Mouse (Mus musculus) MEL (cell line): ENCODE measurements around the gene Vash2. TPM values are rescaled to one million over a fixed set of nuclear protein-coding genes. Genes with fewer than 3 reads are reported as not detected.
A peak's percentile ranks its signal among the peaks of the same experiment; 100 is the strongest.

Experiments
- DNase-seq: peaks from one replicate; pipeline ENCODE4 v3.0.0; 2011; ENCODE audit warnings: low read depth, low spot score
- H3K27ac ChIP-seq: 2 replicates; pipeline ENCODE4 v1.5.1; 2012; ENCODE audit warnings: low read depth, mild to moderate bottlenecking, control low read depth, low read length, moderate library complexity; ENCODE audit not compliant: control insufficient read depth
- H3K27me3 ChIP-seq, 2 experiments: fragments of 150-350 bp in 1 of 2; sonication (generic) in 1 of 2; 2 replicates each; pipeline ENCODE4 v1.6.1; 2012; ENCODE audit warnings: low read length in 2 of 2, mild to moderate bottlenecking in 2 of 2, improper control_type of control experiment in 1 of 2, moderate library complexity in 1 of 2; ENCODE audit not compliant: insufficient read depth in 2 of 2, control insufficient read depth in 1 of 2
- H3K36me3 ChIP-seq, 2 experiments: 2 replicates each; pipeline ENCODE4 v1.6.1; 2012 to 2014; ENCODE audit warnings: low read length in 2 of 2, improper control_type of control experiment in 1 of 2, inconsistent platforms in 1 of 2, mild to moderate bottlenecking in 1 of 2; ENCODE audit not compliant: insufficient read depth in 2 of 2, control insufficient read depth in 1 of 2
- H3K4me1 ChIP-seq, 2 experiments: fragments of 150-350 bp in 1 of 2; sonication (generic) in 1 of 2; 2 replicates each; pipeline ENCODE4 v1.6.1; 2012; ENCODE audit warnings: low read length in 2 of 2, improper control_type of control experiment in 1 of 2, mild to moderate bottlenecking in 1 of 2; ENCODE audit not compliant: insufficient read depth in 2 of 2, control insufficient read depth in 1 of 2
- H3K4me3 ChIP-seq, 2 experiments: fragments of 150-350 bp in 1 of 2; sonication (generic) in 1 of 2; 2 replicates each; pipeline ENCODE4 v1.5.1; 2012; ENCODE audit warnings: low read depth in 2 of 2, low read length in 2 of 2, mild to moderate bottlenecking in 2 of 2, moderate library complexity in 2 of 2, control low read depth in 1 of 2, improper control_type of control experiment in 1 of 2; ENCODE audit not compliant: control insufficient read depth in 1 of 2, insufficient read depth in 1 of 2
- H3K79me2 ChIP-seq: 2 replicates; pipeline ENCODE4 v1.6.1; 2012; ENCODE audit warnings: mild to moderate bottlenecking, low read length, moderate library complexity; ENCODE audit not compliant: control insufficient read depth, poor library complexity, insufficient read depth
- H3K9ac ChIP-seq: 2 replicates; pipeline ENCODE4 v1.6.1; 2012; ENCODE audit warnings: low read depth, mild to moderate bottlenecking, control low read depth, low read length, moderate library complexity; ENCODE audit not compliant: control insufficient read depth, poor library complexity, severe bottlenecking
- H3K9me3 ChIP-seq: fragments of 150-350 bp; sonication (generic); replicated peaks from 2 replicates; pipeline ENCODE4 v1.6.1; 2012; ENCODE audit warnings: mild to moderate bottlenecking, low read length, improper control_type of control experiment, moderate library complexity; ENCODE audit not compliant: insufficient read depth
- BHLHE40 ChIP-seq: IDR thresholded peaks from 2 replicates; pipeline ENCODE4 v1.6.1; 2012; ENCODE audit warnings: low read depth, mild to moderate bottlenecking, inconsistent platforms, low read length, improper control_type of control experiment, borderline replicate concordance
- CHD2 ChIP-seq: IDR thresholded peaks from 2 replicates; pipeline ENCODE4 v1.6.1; 2011; ENCODE audit warnings: low read length, improper control_type of control experiment
- E2F4 ChIP-seq: IDR thresholded peaks from 2 replicates; pipeline ENCODE4 v1.6.1; 2011; ENCODE audit warnings: low read depth, low read length, improper control_type of control experiment, borderline replicate concordance
- ELF1 ChIP-seq: IDR thresholded peaks from 2 replicates; pipeline ENCODE4 v1.6.1; 2014; ENCODE audit warnings: low read depth, mild to moderate bottlenecking, inconsistent platforms, low read length, improper control_type of control experiment, moderate library complexity
- EP300 ChIP-seq, 2 experiments: IDR thresholded peaks; 2 replicates each; pipeline ENCODE4 v1.6.1; 2011; ENCODE audit warnings: improper control_type of control experiment in 2 of 2, low read length in 2 of 2, low read depth in 1 of 2, mild to moderate bottlenecking in 1 of 2
- ETS1 ChIP-seq: IDR thresholded peaks from 2 replicates; pipeline ENCODE4 v1.6.1; 2012; ENCODE audit warnings: low read depth, mild to moderate bottlenecking, inconsistent platforms, low read length, improper control_type of control experiment, moderate library complexity
- GABPA ChIP-seq: IDR thresholded peaks from 2 replicates; pipeline ENCODE4 v1.6.1; 2012; ENCODE audit warnings: low read depth, mild to moderate bottlenecking, inconsistent platforms, low read length, improper control_type of control experiment, moderate library complexity
- GATA1 ChIP-seq: IDR thresholded peaks from 2 replicates; pipeline ENCODE4 v1.6.1; 2011; ENCODE audit warnings: low read depth, low read length, improper control_type of control experiment
- HCFC1 ChIP-seq: IDR thresholded peaks from 2 replicates; pipeline ENCODE4 v1.6.1; 2012; ENCODE audit warnings: low read depth, mild to moderate bottlenecking, inconsistent platforms, low read length, improper control_type of control experiment, moderate library complexity
- JUND ChIP-seq: IDR thresholded peaks from 2 replicates; pipeline ENCODE4 v1.6.1; 2011; ENCODE audit warnings: low read depth, mild to moderate bottlenecking, improper control_type of control experiment, low read length
- KAT2A ChIP-seq: conservative IDR thresholded peaks from 2 replicates; pipeline ENCODE4 v1.6.1; 2012; ENCODE audit warnings: low read depth, low read length, improper control_type of control experiment, inconsistent platforms
- MAFK ChIP-seq: IDR thresholded peaks from 2 replicates; pipeline ENCODE4 v1.6.1; 2011; ENCODE audit warnings: low read depth, mild to moderate bottlenecking, low read length, improper control_type of control experiment, borderline replicate concordance
- MAX ChIP-seq: IDR thresholded peaks from 2 replicates; pipeline ENCODE4 v1.6.1; 2011; ENCODE audit warnings: low read length, improper control_type of control experiment
- MAZ ChIP-seq: IDR thresholded peaks from 2 replicates; pipeline ENCODE4 v1.6.1; 2012; ENCODE audit warnings: low read depth, mild to moderate bottlenecking, inconsistent platforms, low read length, improper control_type of control experiment
- MXI1 ChIP-seq: IDR thresholded peaks from 2 replicates; pipeline ENCODE4 v1.6.1; 2011; ENCODE audit warnings: mild to moderate bottlenecking, low read depth, low read length, improper control_type of control experiment
- NELFE ChIP-seq: IDR thresholded peaks from 2 replicates; pipeline ENCODE4 v1.6.1; 2011; ENCODE audit warnings: low read depth, low read length, improper control_type of control experiment
- POLR2A ChIP-seq, 2 experiments: IDR thresholded peaks; 2 replicates each; pipeline ENCODE4 v1.6.1; 2011 to 2012; ENCODE audit warnings: low read length in 2 of 2, mild to moderate bottlenecking in 2 of 2, control low read depth in 1 of 2, improper control_type of control experiment in 1 of 2, low read depth in 1 of 2, moderate library complexity in 1 of 2; ENCODE audit not compliant: control insufficient read depth in 1 of 2, insufficient read depth in 1 of 2, poor library complexity in 1 of 2
- RCOR1 ChIP-seq: IDR thresholded peaks from 2 replicates; pipeline ENCODE4 v1.6.1; 2012; ENCODE audit warnings: low read depth, mild to moderate bottlenecking, inconsistent platforms, low read length, improper control_type of control experiment
- SIN3A ChIP-seq: IDR thresholded peaks from 2 replicates; pipeline ENCODE4 v1.6.1; 2012; ENCODE audit warnings: low read length, improper control_type of control experiment, inconsistent platforms
- SMC3 ChIP-seq: IDR thresholded peaks from 2 replicates; pipeline ENCODE4 v1.6.1; 2011; ENCODE audit warnings: low read depth, low read length, improper control_type of control experiment
- TBP ChIP-seq: IDR thresholded peaks from 2 replicates; pipeline ENCODE4 v1.8.0; 2011; ENCODE audit warnings: low read depth, low read length, improper control_type of control experiment
- TCF12 ChIP-seq: IDR thresholded peaks from 2 replicates; pipeline ENCODE4 v1.6.1; 2014; ENCODE audit warnings: low read depth, mild to moderate bottlenecking, inconsistent platforms, low read length, improper control_type of control experiment, moderate library complexity
- UBTF ChIP-seq: IDR thresholded peaks from 2 replicates; pipeline ENCODE4 v1.6.1; 2012; ENCODE audit warnings: low read depth, mild to moderate bottlenecking, inconsistent platforms, low read length, improper control_type of control experiment, moderate library complexity, borderline replicate concordance; ENCODE audit not compliant: insufficient read depth
- USF1 ChIP-seq: IDR thresholded peaks from 2 replicates; pipeline ENCODE4 v1.6.1; 2014; ENCODE audit warnings: low read depth, mild to moderate bottlenecking, inconsistent platforms, low read length, improper control_type of control experiment, moderate library complexity
- USF2 ChIP-seq, 2 experiments: IDR thresholded peaks; 2 replicates each; pipeline ENCODE4 v1.6.1; 2011 to 2012; ENCODE audit warnings: improper control_type of control experiment in 2 of 2, low read length in 2 of 2, borderline replicate concordance in 1 of 2, inconsistent platforms in 1 of 2, low read depth in 1 of 2, mild to moderate bottlenecking in 1 of 2; ENCODE audit not compliant: insufficient read depth in 1 of 2
- ZC3H11A ChIP-seq: IDR thresholded peaks from 2 replicates; pipeline ENCODE4 v1.6.1; 2012; ENCODE audit warnings: low read depth, mild to moderate bottlenecking, inconsistent platforms, low read length, improper control_type of control experiment
- ZMIZ1 ChIP-seq: IDR thresholded peaks from 2 replicates; pipeline ENCODE4 v1.6.1; 2012; ENCODE audit warnings: low read depth, mild to moderate bottlenecking, inconsistent platforms, low read length, improper control_type of control experiment, moderate library complexity
- ZNF384 ChIP-seq: IDR thresholded peaks from 2 replicates; pipeline ENCODE4 v1.6.1; 2012; ENCODE audit warnings: low read depth, mild to moderate bottlenecking, inconsistent platforms, low read length, improper control_type of control experiment
- polyA plus RNA-seq, 2 experiments: library from polyadenylated mRNA; stranded (reverse) in 1 of 2; unstranded in 1 of 2; fragments of >175 nt in 1 of 2; fragments of >200 nt in 1 of 2; gene quantifications; 2 replicates each; pipeline versions ENCODE4 v1.2.1 to v1.2.4; 2012; ENCODE audit warnings: low replicate concordance in 2 of 2, low read depth in 1 of 2; ENCODE audit not compliant: insufficient read length in 2 of 2, insufficient read depth in 1 of 2, missing spikeins in 1 of 2
- total RNA-seq: library from RNA; depleted of rRNA; stranded (reverse); fragments of 300-350 nt; gene quantifications from 2 replicates; pipeline ENCODE4 v1.2.3, GENCODE M21; 2012; rRNA removed

Vash2 gene
- 2.6 and 3.3 TPM in 2 replicates for total RNA-seq
- polyA plus RNA-seq = 1 to 10 TPM in 1 of 2 experiments, not detected in 1; 9.8 TPM

DNA sequence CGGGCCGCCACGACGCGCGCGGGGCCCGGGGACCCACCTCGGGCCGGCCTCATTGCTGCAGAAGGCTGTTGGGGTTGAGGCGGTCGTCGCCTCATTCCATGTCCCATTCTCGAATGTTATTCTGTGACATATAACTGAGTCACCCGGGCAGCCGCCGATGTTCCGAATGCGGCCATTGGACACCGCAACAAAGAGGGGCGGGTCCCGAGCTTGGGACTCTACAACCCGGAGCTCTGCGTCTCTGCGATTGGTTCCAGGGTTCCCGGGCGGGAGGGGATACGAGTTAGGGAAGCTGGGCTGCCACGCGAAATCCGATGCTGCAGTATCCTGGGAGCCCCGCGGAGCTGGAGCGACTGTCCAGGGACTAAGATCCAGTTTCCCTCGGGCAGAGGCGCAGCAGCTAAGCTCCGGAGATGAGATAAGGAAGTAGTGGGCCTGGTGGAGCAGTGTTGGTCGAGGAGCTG is at the start of gene Vash2:
Gene Vash2 (minus strand): TSS at position 197 of the 464 bp plus-strand sequence.
- DNase-seq = peak; percentile 93
- no peaks in the 10 kb centered on the region for H3K27me3 ChIP-seq
- H3K27ac ChIP-seq = peak within 1 kb of the TSS; percentile 19

DNA sequence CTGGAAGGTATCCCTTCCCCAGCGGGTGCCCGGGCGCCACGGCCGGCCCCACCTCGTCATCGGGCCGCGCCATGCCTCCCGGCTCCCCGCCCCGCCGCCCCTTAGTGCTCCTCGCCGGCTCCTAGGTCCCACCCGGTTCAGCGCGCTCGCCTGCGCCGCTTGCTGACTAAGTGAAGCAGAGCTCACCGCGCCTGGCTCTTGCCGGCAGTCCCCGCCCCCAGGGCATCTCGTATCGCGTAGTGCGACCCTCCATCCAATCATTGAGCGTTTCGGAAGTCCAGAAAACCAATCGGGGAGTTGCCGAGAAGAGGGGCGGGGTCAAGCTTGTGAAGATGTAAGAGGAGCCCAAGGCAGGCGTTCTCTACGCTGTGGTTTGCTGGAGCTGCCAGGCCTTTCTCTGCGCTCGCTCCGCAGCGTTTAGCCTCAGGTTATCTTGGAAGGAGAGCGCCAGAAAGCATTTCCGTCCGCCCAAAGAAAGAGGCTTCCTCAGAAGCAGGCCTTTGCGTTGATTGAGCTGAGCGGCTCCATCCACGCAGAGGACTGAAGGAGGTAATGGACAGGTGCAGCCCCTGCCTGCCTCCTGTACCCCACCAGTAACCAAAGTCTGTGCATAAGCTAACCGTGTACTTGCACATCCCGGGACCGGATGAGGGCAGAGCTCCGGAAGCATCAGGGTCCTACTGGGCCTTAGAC is 47.1 kb upstream of the Vash2 start, which contains the start of gene Flvcr1:
Gene Flvcr1 (minus strand): TSS at position 138 of the 693 bp plus-strand sequence.
- Histone ChIP-seq H3K79me2 (peaks cover 19% of the 10 kb centered on the region), H3K27me3 (no peaks in the 10 kb centered on the region), H3K9me3 (no peaks in the 10 kb centered on the region), H3K9ac (peak within 1 kb of the TSS; percentile 85), H3K4me1 (peaks cover 5 to 12% of the 10 kb centered on the region in 2 experiments), H3K27ac (peak within 1 kb of the TSS; percentile 90), H3K4me3 (peak within 1 kb of the TSS; percentile 94 to 98), H3K36me3 (peaks cover 4 to 7% of the 10 kb centered on the region in 2 experiments)
- peak; percentile 100 for DNase-seq
- TF ChIP-seq HCFC1 (peak; percentile 75), ZNF384 (no peak), ZMIZ1 (peak; percentile 96), ELF1 (peak; percentile 24; the same call in 1 of the 2 replicates), BHLHE40 (no peak), ZC3H11A (no peak), GABPA (no peak), CHD2 (no peak), E2F4 (no peak), SIN3A (peak; percentile 35), USF2 (IDR thresholded peaks at IDR 0.05; ENCODE audit: borderline replicate concordance in 1 of 2, insufficient read depth in 1 of 2, low read depth in 1 of 2, low read length in 2 of 2) (no peak), MAZ (peak; percentile 83), EP300 (IDR thresholded peaks at IDR 0.05; ENCODE audit: low read depth in 1 of 2, low read length in 2 of 2) (no peak), MXI1 (peak; percentile 89), USF1 (no peak), NELFE (peak; percentile 94), KAT2A (no peak; the same call in 1 of the 2 replicates), RCOR1 (no peak), JUND (no peak), MAX (no peak), UBTF (peak; percentile 96), MAFK (peak; percentile 62; the same call in 1 of the 2 replicates), TCF12 (peak; percentile 88), TBP (peak; percentile 95), ETS1 (no peak; the same call in 1 of the 2 replicates), GATA1 (peak; percentile 42; the same call in 1 of the 2 replicates)

More for the DNA sequence above, at the start of gene Vash2:
- Histone ChIP-seq H3K36me3 (no peaks in the 10 kb centered on the region), H3K9ac (peak within 1 kb of the TSS; percentile 80), H3K79me2 (peaks cover 2% of the 10 kb centered on the region; the same call in 1 of the 2 replicates), H3K4me1 (no peaks in the 10 kb centered on the region; a peak in 2 of 4 replicates), H3K9me3 (no peaks in the 10 kb centered on the region), H3K4me3 (peak within 1 kb of the TSS; percentile 58 to 87)
- TF ChIP-seq TBP (no peak), NELFE (no peak; the same call in 1 of the 2 replicates), MAFK (no peak), MAX (peak; percentile 36), SMC3 (no peak), POLR2A (IDR thresholded peaks at IDR 0.05; ENCODE audit: control insufficient read depth in 1 of 2, insufficient read depth in 1 of 2, low read depth in 1 of 2, low read length in 2 of 2, poor library complexity in 1 of 2) (peak; percentile 45 to 69; a peak in 3 of 4 replicates), GATA1 (no peak), USF1 (0 out of 2 replicates have a peak, but pooled peaks have one; percentile 1)
